Comparison of ENCODE assay signal across 8 mouse cellular contexts in the genomic region with DNA sequence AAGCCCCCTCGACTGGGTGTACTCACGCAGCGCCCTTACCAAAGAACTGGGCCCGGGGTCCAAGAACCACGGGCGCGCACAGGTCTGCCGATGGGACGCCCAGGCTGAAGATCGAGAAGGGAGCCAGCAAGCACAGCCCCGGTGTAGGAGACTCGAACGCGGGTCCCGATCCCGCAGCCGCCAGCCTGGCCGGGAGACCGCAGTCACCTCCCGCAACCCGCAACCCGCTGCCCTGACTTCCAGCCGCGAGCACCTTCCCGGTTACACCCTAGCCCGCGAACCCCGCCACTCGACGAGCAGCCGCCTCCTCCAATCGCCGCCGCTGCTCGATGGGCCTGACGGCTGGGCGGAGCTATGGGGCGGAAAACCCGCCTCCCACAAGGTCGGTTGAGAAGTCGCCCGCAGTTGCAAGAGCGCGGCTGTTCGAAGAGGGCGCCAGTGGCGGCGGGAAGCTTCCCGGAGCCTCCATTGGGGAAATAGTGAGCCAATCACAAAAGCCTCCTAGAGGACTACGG. TPM values are rescaled to one million over a fixed set of nuclear protein-coding genes. Genes with fewer than 3 reads are reported as not detected.
DNase-seq lines count a peak whose midpoint lies in the region; ATAC-seq and TF ChIP-seq lines count a peak whose summit lies in the region.

A gene (minus strand): TSS at position 277 of the 515 bp plus-strand sequence.

- under 1% methylated on average over 50 of the region's 50 CpGs for WGBS in hindbrain, embryonic 10.5 days
- WGBS in lung, postnatal 0 days, result under 1% methylated on average over 50 of the region's 50 CpGs

- H3K9ac ChIP-seq in lung, postnatal 0 days (replicated peaks; ENCODE audit: low read depth), result peak within 1 kb of the TSS; percentile 66

- H3K27ac ChIP-seq in hindbrain, embryonic 10.5 days, result peak within 1 kb of the TSS; percentile 91
- H3K27ac ChIP-seq in lung, postnatal 0 days (ENCODE audit: low read length), result no peak within 1 kb of the TSS

- peak; percentile 70 for TF ChIP-seq CTCF in lung, postnatal 0 days (IDR thresholded peaks at IDR 0.05)

- no peaks in the 10 kb centered on the region for H3K9me3 ChIP-seq in hindbrain, embryonic 10.5 days
- no peaks in the 10 kb centered on the region for H3K9me3 ChIP-seq in lung, postnatal 0 days (ENCODE audit: low read length)

- peaks cover 8% of the 10 kb centered on the region for H3K36me3 ChIP-seq in hindbrain, embryonic 10.5 days
- no peaks in the 10 kb centered on the region for H3K36me3 ChIP-seq in lung, postnatal 0 days (ENCODE audit: insufficient read depth, low read length)

- peak; percentile 97 for DNase-seq in MN1 (ENCODE audit: low spot score)
- DNase-seq in cerebellum, adult 9-10 months, result peak; percentile 98
- DNase-seq in hindbrain, embryonic 10.5 days (ENCODE audit: low spot score), result peak; percentile 98
- DNase-seq in layer of hippocampus, adult 9-11 months, result peak; percentile 97
- peak; percentile 99 for DNase-seq in lung, postnatal 0 days (ENCODE audit: low spot score)
- peak; percentile 95 for DNase-seq in ovary, postnatal 14 days (ENCODE audit: low spot score)
- DNase-seq in thymus, postnatal 14 days, result peak; percentile 98

- no peak for TF ChIP-seq EP300 in lung, postnatal 0 days (IDR thresholded peaks at IDR 0.05)

- H3K4me3 ChIP-seq in hindbrain, embryonic 10.5 days, result peak within 1 kb of the TSS; percentile 74
- peak within 1 kb of the TSS; percentile 74 for H3K4me3 ChIP-seq in lung, postnatal 0 days (ENCODE audit: low read depth, low read length)

- H3K4me1 ChIP-seq in hindbrain, embryonic 10.5 days (replicated peaks), result peaks cover 45% of the 10 kb centered on the region
- peaks cover 4% of the 10 kb centered on the region; the same call in 1 of the 2 replicates for H3K4me1 ChIP-seq in lung, postnatal 0 days (ENCODE audit: insufficient read depth, low read depth, low read length)

- ATAC-seq in frontal cortex, adult (ENCODE audit: low TSS enrichment), result peak; percentile 100
- peak; percentile 99 for ATAC-seq in lung, postnatal 0 days

- no peaks in the 10 kb centered on the region for H3K27me3 ChIP-seq in hindbrain, embryonic 10.5 days (ENCODE audit: insufficient read depth, poor library complexity, severe bottlenecking)
- H3K27me3 ChIP-seq in lung, postnatal 0 days (replicated peaks; ENCODE audit: insufficient read depth, low read length), result no peaks in the 10 kb centered on the region

- peak within 1 kb of the TSS; percentile 81 for H3K4me2 ChIP-seq in lung, postnatal 0 days (replicated peaks; ENCODE audit: low read depth, low read length)

RNA-seq across cellular contexts. Expression of the gene that starts here (rescaled TPM):
- polyA plus RNA-seq in hindbrain, embryonic 10.5 days (2016; fragmentation: Nextera tagmentation; extraction: Ambion mirVana), result 8.5 and 11.8 TPM in 2 replicates
- 1.3 and 1.8 TPM in 2 replicates for polyA plus RNA-seq in lung, postnatal 0 days (2015; fragmentation: Nextera tagmentation; extraction: Ambion mirVana)
